Mouse (Mus musculus) intestine, embryonic 15.5 days (tissue): ENCODE data around the gene Tshr. TPM values are rescaled to one million over a fixed set of nuclear protein-coding genes. Genes with fewer than 3 reads are reported as not detected.
"Not testable (repeated sequence)": the region's sequence is repeated elsewhere in the genome, so short reads cannot be mapped to it uniquely, and the experiment has no call there.

Experiments used
- ATAC-seq: fragments of 200-750 bp; cut with Nextera tagmentation; 2 replicates; pipeline ENCODE4 v1.8.0; 2017; ENCODE audit warnings: moderate TSS enrichment, moderate library complexity
- H3K27ac ChIP-seq: fragments of 300-500 bp; sonication (generic); 2 replicates; pipeline ENCODE4 v1.5.1; 2015; ENCODE audit warnings: mild to moderate bottlenecking, inconsistent platforms
- H3K27me3 ChIP-seq: fragments of 300-500 bp; sonication (generic); replicated peaks from 2 replicates; pipeline ENCODE4 v1.6.1; 2015; ENCODE audit warnings: inconsistent platforms
- H3K36me3 ChIP-seq: fragments of 300-500 bp; sonication (generic); 2 replicates; pipeline ENCODE4 v1.6.1; 2015; ENCODE audit warnings: inconsistent platforms
- H3K4me1 ChIP-seq: fragments of 300-500 bp; sonication (generic); replicated peaks from 2 replicates; pipeline ENCODE4 v1.6.1; 2015; ENCODE audit warnings: inconsistent platforms
- H3K4me2 ChIP-seq: fragments of 300-500 bp; sonication (generic); replicated peaks from 2 replicates; pipeline ENCODE4 v1.6.1; 2015; ENCODE audit warnings: mild to moderate bottlenecking, inconsistent platforms
- H3K4me3 ChIP-seq: fragments of 300-500 bp; sonication (generic); replicated peaks from 2 replicates; pipeline ENCODE4 v1.5.1; 2015; ENCODE audit warnings: inconsistent platforms
- H3K9ac ChIP-seq: fragments of 300-500 bp; sonication (generic); 2 replicates; pipeline ENCODE4 v1.6.1; 2015; ENCODE audit warnings: inconsistent platforms
- H3K9me3 ChIP-seq: fragments of 300-500 bp; sonication (generic); 2 replicates; pipeline ENCODE4 v1.6.1; 2016; ENCODE audit warnings: inconsistent platforms
- WGBS: fragments of 180-500 bp; shearing (Covaris S2); methylation state at CpG from one replicate; pipeline ENCODE4 v1.1.7; 2015; 5-methylcytosine and 5-hydroxymethylcytosine counted together
- polyA plus RNA-seq: library from polyadenylated mRNA; unstranded; fragments of >200 nt; fragmentation: Nextera tagmentation; extraction: Ambion mirVana; gene quantifications from 2 replicates; pipeline ENCODE4 v1.2.1, GENCODE M21; 2015

Gene Tshr
- polyA plus RNA-seq, 1 experiment from 2014 or later, result 0.34 TPM

GRCm38 (mm10) chr12:91517808-91518207, 133.4 kb downstream of the Tshr start:
- no peaks in the 10 kb centered on the region for H3K27me3 ChIP-seq
- 84% methylated on average over 3 of the region's 3 CpGs for WGBS
- ATAC-seq, result no peak

DNA sequence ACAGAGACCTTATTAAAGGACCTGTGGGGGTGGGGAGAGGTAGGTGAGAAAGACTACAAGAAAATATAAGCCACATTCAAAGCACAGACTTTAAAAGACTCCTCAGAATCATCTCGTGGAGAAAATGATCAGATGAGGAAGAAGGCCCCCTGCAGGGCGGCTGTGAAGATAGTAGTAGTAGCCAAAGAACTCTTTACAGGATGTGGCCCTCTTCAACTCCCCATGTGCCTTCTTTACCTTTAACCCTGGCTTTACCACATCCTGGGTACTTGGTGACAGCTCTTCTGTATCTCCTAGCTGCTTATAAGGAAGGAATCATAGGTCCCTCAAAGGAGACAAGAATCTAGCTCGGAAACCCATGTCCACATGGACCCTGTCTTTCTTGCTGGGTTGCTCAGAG, 139.3 kb downstream of the Tshr start:
- no peak overlapping the region for H3K9ac ChIP-seq
- no peak overlapping the region for H3K4me3 ChIP-seq
- H3K9me3 ChIP-seq, result no peaks in the 10 kb centered on the region
- no peak for ATAC-seq
- H3K4me1 ChIP-seq, result no peaks in the 10 kb centered on the region
- H3K4me2 ChIP-seq, result no peak overlapping the region
- H3K27me3 ChIP-seq, result no peaks in the 10 kb centered on the region
- H3K36me3 ChIP-seq, result no peaks in the 10 kb centered on the region
- H3K27ac ChIP-seq, result no peak overlapping the region
- 65% methylated on average over 3 of the region's 3 CpGs for WGBS

More at GRCm38 (mm10) chr12:91517808-91518207, 133.4 kb downstream of the Tshr start:
- Histone ChIP-seq H3K9me3 (no peaks in the 10 kb centered on the region), H3K4me2 (no peak overlapping the region), H3K9ac (no peak overlapping the region), H3K27ac (no peak overlapping the region), H3K36me3 (no peaks in the 10 kb centered on the region), H3K4me1 (no peaks in the 10 kb centered on the region), H3K4me3 (no peak overlapping the region)

- Histone ChIP-seq H3K9me3 (no peaks in the 10 kb centered on the region), H3K4me1 (no peaks in the 10 kb centered on the region), H3K27ac (no peak overlapping the region), H3K4me3 (no peak overlapping the region), H3K27me3 (no peaks in the 10 kb centered on the region), H3K4me2 (no peak overlapping the region), H3K36me3 (no peaks in the 10 kb centered on the region), H3K9ac (no peak overlapping the region)
- 86% methylated on average over 6 of the region's 6 CpGs for WGBS
- no peak for ATAC-seq
Measured at GRCm38 (mm10) chr12:91534514-91534913, 150.2 kb downstream of the Tshr start.

DNA sequence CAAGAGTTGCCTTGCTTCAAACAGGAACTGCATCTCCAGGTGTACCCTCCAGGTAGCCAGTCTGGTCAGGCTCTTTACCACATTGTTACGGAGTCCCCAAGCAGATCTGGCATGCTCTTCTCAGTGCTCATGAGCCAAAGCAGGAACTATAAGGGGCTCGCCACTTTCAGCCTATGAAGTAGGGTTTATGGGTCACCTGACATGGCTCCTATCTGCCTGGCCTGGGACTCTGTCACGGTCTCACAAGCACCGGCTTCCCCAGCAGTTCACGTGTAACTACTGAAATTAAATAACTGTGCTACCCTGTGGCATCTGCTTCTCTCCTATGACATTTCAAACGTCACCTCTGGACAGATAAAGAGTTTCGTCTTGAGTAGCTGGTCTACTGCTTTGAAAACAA, 155.8 kb downstream of the Tshr start:
- no peaks in the 10 kb centered on the region for H3K4me1 ChIP-seq
- H3K27me3 ChIP-seq, result no peaks in the 10 kb centered on the region
- no peaks in the 10 kb centered on the region for H3K36me3 ChIP-seq
- ATAC-seq, result no peak
- no peaks in the 10 kb centered on the region for H3K9me3 ChIP-seq
- no peak overlapping the region for H3K9ac ChIP-seq
- 91% methylated on average over 7 of the region's 7 CpGs for WGBS
- H3K27ac ChIP-seq, result no peak overlapping the region
- no peak overlapping the region for H3K4me2 ChIP-seq
- H3K4me3 ChIP-seq, result no peak overlapping the region

DNA sequence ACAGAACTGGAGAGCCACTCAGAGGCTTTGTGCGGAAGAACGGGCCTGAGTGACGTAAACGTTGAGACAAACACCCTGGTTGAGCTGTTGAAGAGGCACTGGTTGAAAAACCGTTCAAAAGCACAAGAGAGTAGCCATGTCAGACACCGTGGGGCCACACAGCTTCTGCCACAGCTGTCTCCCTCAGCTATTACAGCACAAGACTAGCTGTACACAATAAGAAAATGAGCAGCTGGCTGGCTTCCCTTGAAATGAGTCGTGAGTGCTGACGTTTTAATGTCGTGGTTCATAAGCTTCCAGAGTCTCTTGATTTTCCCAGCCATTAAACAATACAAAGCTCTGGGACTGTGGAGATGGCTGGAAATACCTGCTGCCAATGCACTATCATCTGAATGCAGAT, 165.1 kb downstream of the Tshr start:
- Histone ChIP-seq H3K27ac (no peak overlapping the region), H3K4me1 (0 out of 2 replicates have a peak, but pooled peaks cover 5% of the 10 kb centered on the region), H3K4me3 (no peak overlapping the region), H3K9ac (no peak overlapping the region), H3K4me2 (no peak overlapping the region), H3K9me3 (no peaks in the 10 kb centered on the region), H3K27me3 (no peaks in the 10 kb centered on the region), H3K36me3 (no peaks in the 10 kb centered on the region)
- 55% methylated on average over 9 of the region's 9 CpGs for whole genome bisulfite sequencing
- no peak for ATAC-seq

- 51% methylated on average over 19 of the region's 19 CpGs for WGBS
- Histone ChIP-seq H3K4me2 (0 out of 2 replicates have a peak overlapping the region, but pooled peaks have one; percentile 7), H3K4me1 (0 out of 2 replicates have a peak, but pooled peaks cover 5% of the 10 kb centered on the region), H3K27me3 (no peaks in the 10 kb centered on the region), H3K4me3 (no peak overlapping the region), H3K9ac (no peak overlapping the region), H3K27ac (no peak overlapping the region), H3K9me3 (no peaks in the 10 kb centered on the region), H3K36me3 (no peaks in the 10 kb centered on the region)
- ATAC-seq, result peak; percentile 87
Measured at GRCm38 (mm10) chr12:91551773-91552526, 167.6 kb downstream of the Tshr start.

- not testable (repeated sequence) for H3K4me3 ChIP-seq, H3K9ac ChIP-seq, H3K27ac ChIP-seq, H3K9me3 ChIP-seq, H3K4me2 ChIP-seq, H3K36me3 ChIP-seq, H3K4me1 ChIP-seq, H3K27me3 ChIP-seq
- WGBS, result 84% methylated on average over 8 of the region's 8 CpGs
- ATAC-seq, result peak; percentile 93
Measured at GRCm38 (mm10) chr12:91557358-91558005, 173.1 kb downstream of the Tshr start.

DNA sequence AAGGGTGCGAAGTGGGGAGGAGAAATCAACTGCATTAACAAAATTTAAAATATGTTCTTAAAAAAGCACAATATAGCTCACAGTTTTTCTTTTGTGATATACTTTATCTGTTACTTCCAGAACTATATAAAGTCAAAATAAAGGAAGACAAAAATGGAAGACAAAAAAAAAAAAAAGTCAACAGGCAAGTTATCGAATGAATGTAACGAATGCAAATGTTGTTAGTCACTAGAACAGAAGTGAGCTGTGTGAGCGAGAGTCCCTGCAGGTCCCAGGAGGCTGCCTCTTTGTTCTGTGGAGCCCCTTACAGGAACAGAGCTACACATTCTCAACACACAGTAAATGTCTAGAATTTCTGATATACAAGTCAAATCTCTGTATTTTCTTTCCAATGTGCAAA, 173.8 kb downstream of the Tshr start:
- H3K9ac ChIP-seq, H3K27ac ChIP-seq, H3K4me1 ChIP-seq, H3K36me3 ChIP-seq, H3K27me3 ChIP-seq, H3K9me3 ChIP-seq, ATAC-seq, H3K4me2 ChIP-seq, H3K4me3 ChIP-seq: not testable (repeated sequence)
- WGBS, result 89% methylated on average over 4 of the region's 4 CpGs

DNA sequence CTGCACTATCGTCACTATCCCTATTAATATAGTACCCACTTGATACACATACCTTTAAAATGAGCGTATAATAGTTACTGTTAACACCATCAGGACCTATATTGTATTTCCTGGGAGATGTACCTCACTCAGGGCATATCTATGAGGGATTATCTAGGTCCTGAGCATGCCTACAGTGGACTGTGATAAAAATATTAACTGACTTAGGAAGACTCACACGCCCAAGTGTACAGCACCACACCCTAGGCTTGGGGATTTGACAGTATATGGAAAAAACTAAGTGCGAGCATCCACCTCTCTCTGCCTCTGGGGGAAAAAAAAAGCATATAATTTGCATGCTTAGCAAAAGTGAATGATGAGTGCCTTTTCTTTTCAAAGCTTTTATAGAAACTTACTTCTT, 182.8 kb downstream of the Tshr start:
- Histone ChIP-seq H3K9ac (no peak overlapping the region), H3K27me3 (no peaks in the 10 kb centered on the region), H3K4me3 (no peak overlapping the region), H3K9me3 (no peaks in the 10 kb centered on the region), H3K27ac (no peak overlapping the region), H3K4me2 (no peak overlapping the region), H3K4me1 (no peaks in the 10 kb centered on the region), H3K36me3 (peaks cover 9% of the 10 kb centered on the region; the same call in 1 of the 2 replicates)
- whole genome bisulfite sequencing, result 94% methylated on average over 4 of the region's 4 CpGs
- no peak for ATAC-seq

DNA sequence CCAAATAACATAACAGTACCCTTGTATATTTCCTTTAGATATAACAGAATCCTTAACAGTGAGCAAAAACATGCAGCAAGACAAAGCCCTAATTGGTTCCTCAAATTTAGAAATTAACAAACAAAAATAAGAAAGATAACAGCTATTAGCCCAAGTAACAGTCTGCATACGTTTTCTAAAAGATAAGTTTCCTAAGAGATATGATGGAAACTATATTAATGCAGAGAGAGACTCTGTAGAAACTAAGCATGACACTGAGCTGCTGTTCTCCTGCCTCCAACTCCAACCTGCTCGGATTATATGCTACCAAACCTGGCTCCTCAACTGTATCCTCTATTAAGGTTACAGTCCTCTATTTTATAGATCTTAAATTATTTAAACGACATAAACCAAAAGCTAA, 184.9 kb downstream of the Tshr start:
- H3K4me2 ChIP-seq, result no peak overlapping the region
- H3K27me3 ChIP-seq, result no peaks in the 10 kb centered on the region
- H3K4me3 ChIP-seq, result no peak overlapping the region
- H3K36me3 ChIP-seq, result peaks cover 13% of the 10 kb centered on the region; the same call in 1 of the 2 replicates
- ATAC-seq, result no peak
- H3K4me1 ChIP-seq, result no peaks in the 10 kb centered on the region
- H3K27ac ChIP-seq, result no peak overlapping the region
- WGBS, result 88% methylated on average over 3 of the region's 3 CpGs
- no peak overlapping the region for H3K9ac ChIP-seq
- no peaks in the 10 kb centered on the region for H3K9me3 ChIP-seq

DNA sequence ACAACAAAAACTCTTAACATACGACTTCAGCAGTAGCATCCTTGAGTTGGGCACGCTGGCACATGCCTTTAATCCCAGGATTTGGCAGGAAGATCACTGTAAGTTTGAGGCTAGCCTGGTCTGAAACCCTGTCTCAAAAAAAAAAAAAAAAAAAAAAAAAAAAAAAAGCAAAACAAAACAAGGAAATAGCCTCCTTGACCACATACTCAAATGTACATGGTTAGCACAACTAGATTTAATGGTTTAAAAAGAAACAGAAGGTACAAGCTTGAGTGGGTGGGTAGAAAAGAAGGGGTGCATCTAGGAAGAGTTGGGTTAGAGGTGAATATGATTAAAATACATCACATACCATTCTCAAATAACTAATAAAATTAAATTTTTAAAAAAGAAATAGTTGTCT, 187.3 kb downstream of the Tshr start:
- Histone ChIP-seq H3K4me2 (no peak overlapping the region), H3K4me3 (no peak overlapping the region), H3K27ac (no peak overlapping the region), H3K4me1 (no peaks in the 10 kb centered on the region), H3K36me3 (peaks cover 21% of the 10 kb centered on the region; the same call in 1 of the 2 replicates), H3K9ac (no peak overlapping the region), H3K9me3 (no peaks in the 10 kb centered on the region), H3K27me3 (no peaks in the 10 kb centered on the region)
- no peak for ATAC-seq
- 85% methylated on average over 2 of the region's 2 CpGs for WGBS

GRCm38 (mm10) chr12:91579665-91580064, 195.3 kb downstream of the Tshr start:
- no peak overlapping the region for H3K4me2 ChIP-seq
- no peaks in the 10 kb centered on the region for H3K9me3 ChIP-seq
- H3K27me3 ChIP-seq, result no peaks in the 10 kb centered on the region
- H3K36me3 ChIP-seq, result peaks cover 9% of the 10 kb centered on the region; the same call in 1 of the 2 replicates
- H3K27ac ChIP-seq, result no peak overlapping the region
- H3K4me1 ChIP-seq, result no peaks in the 10 kb centered on the region
- WGBS, result 80% methylated on average over 2 of the region's 2 CpGs
- no peak for ATAC-seq
- H3K9ac ChIP-seq, result no peak overlapping the region
- no peak overlapping the region for H3K4me3 ChIP-seq
